Mouse (Mus musculus) kidney, embryonic 16.5 days (tissue): ENCODE results near the gene Crim1. TPM values are rescaled to one million over a fixed set of nuclear protein-coding genes. Genes with fewer than 3 reads are reported as not detected.

Experiments
- ATAC-seq: fragments of 200-750 bp; cut with Nextera tagmentation; 2 replicates; pipeline ENCODE4 v1.8.0; 2017; ENCODE audit warnings: moderate TSS enrichment; ENCODE audit not compliant: low FRiP score, low TSS enrichment
- H3K27ac ChIP-seq: fragments of 300-500 bp; sonication (generic); 2 replicates; pipeline ENCODE4 v1.5.1; 2014; ENCODE audit warnings: low read length
- H3K27me3 ChIP-seq: fragments of 300-500 bp; sonication (generic); 2 replicates; pipeline ENCODE4 v1.6.1; 2014; ENCODE audit warnings: low read length, control low read depth, mixed read lengths; ENCODE audit not compliant: insufficient read depth
- H3K36me3 ChIP-seq: fragments of 300-500 bp; sonication (generic); 2 replicates; pipeline ENCODE4 v1.6.1; 2014; ENCODE audit warnings: low read length, control low read depth, mixed read lengths; ENCODE audit not compliant: insufficient read depth
- H3K4me1 ChIP-seq: fragments of 300-500 bp; sonication (generic); 2 replicates; pipeline ENCODE4 v1.6.1; 2014; ENCODE audit warnings: low read length, control low read depth, mixed read lengths; ENCODE audit not compliant: insufficient read depth
- H3K4me2 ChIP-seq: fragments of 300-500 bp; sonication (generic); replicated peaks from 2 replicates; pipeline ENCODE4 v1.6.1; 2014; ENCODE audit warnings: low read depth, low read length
- H3K4me3 ChIP-seq: fragments of 300-500 bp; sonication (generic); 2 replicates; pipeline ENCODE4 v1.5.1; 2014; ENCODE audit warnings: mild to moderate bottlenecking, low read length
- H3K9ac ChIP-seq: fragments of 300-500 bp; sonication (generic); replicated peaks from 2 replicates; pipeline ENCODE4 v1.6.1; 2014; ENCODE audit warnings: low read length
- H3K9me3 ChIP-seq: fragments of 300-500 bp; sonication (generic); 2 replicates; pipeline ENCODE4 v1.6.1; 2016; ENCODE audit warnings: low read length, control low read depth
- WGBS: fragments of 180-500 bp; shearing (Covaris S2); extraction: QIAGEN DNeasy Blood & Tissue Kit; methylation state at CpG from one replicate; pipeline ENCODE4 v1.1.7; 2014; 5-methylcytosine and 5-hydroxymethylcytosine counted together
- polyA plus RNA-seq: library from polyadenylated mRNA; unstranded; fragments of >200 nt; fragmentation: Nextera tagmentation; extraction: Ambion mirVana; gene quantifications from 2 replicates; pipeline ENCODE4 v1.2.1, GENCODE M21; 2015

The Crim1 gene
- polyA plus RNA-seq, 1 experiment from 2014 or later: 5.4 TPM

DNA sequence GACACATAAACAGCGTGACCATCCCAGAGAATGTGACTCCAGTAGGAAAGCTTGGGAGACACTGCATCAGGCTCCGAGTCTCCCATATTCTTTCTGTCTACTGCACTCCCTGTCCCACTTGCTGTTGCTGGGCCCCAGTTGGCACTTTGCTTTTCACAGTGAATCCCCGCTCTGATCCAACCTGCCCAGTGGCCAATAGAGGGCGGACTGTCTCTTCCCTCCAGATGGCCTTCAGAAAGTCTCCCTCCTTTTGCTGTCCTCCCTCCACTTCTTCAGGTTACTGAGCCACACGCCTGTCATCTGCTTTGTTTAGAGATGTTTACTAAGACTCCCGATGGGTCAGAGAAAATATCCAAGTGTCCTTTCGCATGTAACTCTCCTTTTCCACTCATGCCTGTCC, 2.9 kb upstream of the Crim1 start:
- Histone ChIP-seq H3K36me3 (no peaks in the 10 kb centered on the region), H3K4me1 (peaks cover 15% of the 10 kb centered on the region), H3K27ac (no peak overlapping the region), H3K9ac (no peak overlapping the region), H3K27me3 (no peaks in the 10 kb centered on the region), H3K4me2 (no peak overlapping the region), H3K4me3 (no peak overlapping the region), H3K9me3 (no peaks in the 10 kb centered on the region)
- 25% methylated on average over 7 of the region's 7 CpGs for WGBS
- no peak for ATAC-seq

DNA sequence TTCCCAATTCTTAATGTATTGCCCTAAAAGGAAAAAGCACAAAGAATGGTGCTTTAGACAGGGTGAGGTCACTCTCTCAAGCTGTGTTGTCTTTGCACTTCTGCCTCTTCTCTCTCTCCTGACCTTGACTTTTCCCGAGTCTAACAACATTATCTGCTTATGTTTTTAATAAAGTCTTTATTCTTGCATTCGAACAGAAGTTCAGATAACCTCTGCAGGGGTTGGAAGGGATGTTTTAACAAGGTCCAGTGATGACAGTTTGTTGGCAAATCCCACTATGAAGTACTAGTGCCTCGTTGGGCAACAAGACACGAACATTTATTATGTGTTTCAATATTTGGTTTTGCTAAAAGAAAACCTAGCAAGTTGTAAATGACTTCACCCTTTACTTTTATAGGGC, 1.9 kb upstream of the Crim1 start:
- H3K9me3 ChIP-seq: no peaks in the 10 kb centered on the region
- no peak overlapping the region for H3K4me3 ChIP-seq
- no peak overlapping the region for H3K27ac ChIP-seq
- no peaks in the 10 kb centered on the region for H3K27me3 ChIP-seq
- WGBS: 63% methylated on average over 4 of the region's 4 CpGs
- no peak for ATAC-seq
- H3K9ac ChIP-seq: no peak overlapping the region
- peaks cover 25% of the 10 kb centered on the region for H3K4me1 ChIP-seq
- H3K36me3 ChIP-seq: no peaks in the 10 kb centered on the region
- no peak overlapping the region for H3K4me2 ChIP-seq

GRCm38 (mm10) chr17:78198820-78199219, 1.2 kb upstream of the Crim1 start:
- no peaks in the 10 kb centered on the region for H3K27me3 ChIP-seq

GRCm38 (mm10) chr17:78199231-78199625, 820 bp upstream of the Crim1 start:
- Histone ChIP-seq H3K27ac (peak overlapping the region; percentile 66; the same call in 1 of the 2 replicates), H3K9me3 (no peaks in the 10 kb centered on the region), H3K4me2 (peak overlapping the region; percentile 85), H3K36me3 (no peaks in the 10 kb centered on the region), H3K27me3 (no peaks in the 10 kb centered on the region), H3K4me1 (peaks cover 32% of the 10 kb centered on the region), H3K4me3 (peak overlapping the region; percentile 69), H3K9ac (peak overlapping the region; percentile 78)
- WGBS: 5% methylated on average over 7 of the region's 7 CpGs
- no peak for ATAC-seq

More at GRCm38 (mm10) chr17:78198820-78199219, 1.2 kb upstream of the Crim1 start:
- no peak for ATAC-seq
- WGBS: 21% methylated on average over 4 of the region's 4 CpGs
- Histone ChIP-seq H3K36me3 (no peaks in the 10 kb centered on the region), H3K4me2 (peak overlapping the region; percentile 85), H3K4me3 (peak overlapping the region; percentile 69), H3K4me1 (peaks cover 28% of the 10 kb centered on the region), H3K9ac (no peak overlapping the region), H3K9me3 (no peaks in the 10 kb centered on the region), H3K27ac (no peak overlapping the region)

- Histone ChIP-seq H3K9me3 (no peaks in the 10 kb centered on the region), H3K4me2 (peak overlapping the region; percentile 85), H3K27me3 (no peaks in the 10 kb centered on the region), H3K9ac (peak overlapping the region; percentile 78), H3K36me3 (no peaks in the 10 kb centered on the region), H3K27ac (peak overlapping the region; percentile 95), H3K4me3 (peak overlapping the region; percentile 69), H3K4me1 (peaks cover 38% of the 10 kb centered on the region)
- peak; percentile 56 for ATAC-seq
- under 1% methylated on average over 51 of the region's 73 CpGs for WGBS
Measured at GRCm38 (mm10) chr17:78200561-78201220, 643 bp downstream of the Crim1 start.

GRCm38 (mm10) chr17:78201221-78202058, 1.4 kb downstream of the Crim1 start:
- WGBS: under 1% methylated on average over 39 of the region's 39 CpGs
- peak overlapping the region; percentile 95 for H3K27ac ChIP-seq
- ATAC-seq: peak; percentile 72

GRCm38 (mm10) chr17:78202221-78202620, 2.2 kb downstream of the Crim1 start:
- no peak overlapping the region for H3K27ac ChIP-seq
- H3K9me3 ChIP-seq: no peaks in the 10 kb centered on the region
- H3K27me3 ChIP-seq: no peaks in the 10 kb centered on the region
- H3K4me3 ChIP-seq: peak overlapping the region; percentile 69
- 10% methylated on average over 5 of the region's 5 CpGs for WGBS
- H3K36me3 ChIP-seq: no peaks in the 10 kb centered on the region
- peaks cover 53% of the 10 kb centered on the region for H3K4me1 ChIP-seq
- H3K9ac ChIP-seq: peak overlapping the region; percentile 46; the same call in 1 of the 2 replicates
- peak overlapping the region; percentile 85 for H3K4me2 ChIP-seq
- no peak for ATAC-seq

More at GRCm38 (mm10) chr17:78201221-78202058, 1.4 kb downstream of the Crim1 start:
- H3K4me3 ChIP-seq: peak overlapping the region; percentile 69
- no peaks in the 10 kb centered on the region for H3K36me3 ChIP-seq
- H3K4me2 ChIP-seq: peak overlapping the region; percentile 85
- no peaks in the 10 kb centered on the region for H3K9me3 ChIP-seq
- peak overlapping the region; percentile 78 for H3K9ac ChIP-seq
- peaks cover 46% of the 10 kb centered on the region for H3K4me1 ChIP-seq
- no peaks in the 10 kb centered on the region for H3K27me3 ChIP-seq

DNA sequence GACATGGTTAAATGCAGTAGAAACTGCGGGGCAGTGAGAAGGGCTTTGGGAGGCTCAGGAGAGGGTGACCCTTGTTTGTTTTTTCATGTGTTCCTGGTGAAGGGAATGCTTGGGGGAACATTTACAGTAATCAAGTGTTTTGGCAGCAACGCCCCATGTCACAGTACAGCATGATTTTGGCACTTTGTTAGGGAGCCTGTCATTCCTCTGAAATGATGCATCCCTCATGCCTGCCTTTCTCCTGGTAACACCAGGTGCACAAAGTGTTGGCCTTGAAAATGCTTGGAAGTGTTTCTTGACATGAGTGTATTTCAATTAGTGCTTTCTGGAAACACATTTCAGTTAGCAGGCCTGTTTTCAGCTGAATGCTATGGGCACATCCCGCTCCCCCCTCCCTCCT, 2.7 kb downstream of the Crim1 start:
- Histone ChIP-seq H3K27me3 (no peaks in the 10 kb centered on the region), H3K4me3 (peak overlapping the region; percentile 69), H3K4me2 (peak overlapping the region; percentile 85), H3K9me3 (no peaks in the 10 kb centered on the region), H3K4me1 (peaks cover 59% of the 10 kb centered on the region), H3K9ac (peak overlapping the region; percentile 46), H3K27ac (no peak overlapping the region), H3K36me3 (no peaks in the 10 kb centered on the region)
- WGBS: 40% methylated on average over 3 of the region's 3 CpGs
- no peak for ATAC-seq

DNA sequence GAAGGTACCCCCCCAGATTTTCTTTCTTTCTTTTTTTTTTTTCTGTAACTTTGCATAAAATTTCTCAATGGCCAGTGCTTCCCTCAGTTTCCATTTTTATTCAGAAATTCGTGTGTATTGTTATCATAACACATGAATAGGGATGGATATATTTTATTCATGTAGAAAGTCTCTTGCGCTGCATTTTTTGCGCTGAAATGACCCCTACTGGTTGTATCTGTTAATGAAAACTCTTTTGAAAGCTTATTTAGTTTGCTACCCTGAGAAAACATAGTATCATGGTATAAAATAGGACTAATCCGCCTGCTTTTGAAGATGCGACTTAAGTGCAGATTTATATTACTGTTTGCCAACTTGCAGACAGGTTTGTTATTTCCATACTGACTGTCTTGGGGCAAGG, 3.4 kb downstream of the Crim1 start:
- no peak overlapping the region for H3K27ac ChIP-seq
- H3K4me1 ChIP-seq: peaks cover 62% of the 10 kb centered on the region
- H3K4me3 ChIP-seq: no peak overlapping the region; the same call in 1 of the 2 replicates
- no peak overlapping the region for H3K9ac ChIP-seq
- no peaks in the 10 kb centered on the region for H3K9me3 ChIP-seq
- WGBS: 49% methylated on average over 5 of the region's 5 CpGs
- no peak for ATAC-seq
- peak overlapping the region; percentile 85; the same call in 1 of the 2 replicates for H3K4me2 ChIP-seq
- H3K27me3 ChIP-seq: no peaks in the 10 kb centered on the region
- no peaks in the 10 kb centered on the region for H3K36me3 ChIP-seq

DNA sequence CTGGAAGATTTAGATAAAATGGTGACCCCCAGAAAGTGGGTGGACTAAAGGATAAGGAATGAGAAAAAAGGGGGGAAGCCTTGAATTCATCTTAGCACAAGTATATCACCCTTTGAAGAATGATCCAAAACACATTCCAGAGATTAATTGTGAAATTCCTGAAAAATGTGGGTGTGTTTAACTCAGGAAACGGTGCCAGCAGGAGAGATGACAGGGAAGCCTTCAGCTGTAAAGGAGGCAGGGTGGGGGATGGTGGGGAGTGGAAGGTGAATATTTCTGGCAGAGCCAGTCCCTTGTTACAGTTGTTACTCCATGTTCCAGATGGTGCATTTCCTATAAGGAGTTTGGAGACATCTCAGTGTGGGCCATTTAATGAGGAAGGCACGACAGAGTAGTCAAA, 6.4 kb downstream of the Crim1 start:
- no peak overlapping the region for H3K9ac ChIP-seq
- no peak for ATAC-seq
- H3K4me3 ChIP-seq: no peak overlapping the region
- 20% methylated on average over 2 of the region's 2 CpGs for WGBS
- H3K4me2 ChIP-seq: no peak overlapping the region
- no peaks in the 10 kb centered on the region for H3K36me3 ChIP-seq
- H3K27me3 ChIP-seq: no peaks in the 10 kb centered on the region
- no peak overlapping the region for H3K27ac ChIP-seq
- peaks cover 60% of the 10 kb centered on the region for H3K4me1 ChIP-seq
- H3K9me3 ChIP-seq: no peaks in the 10 kb centered on the region
